Mouse (Mus musculus): ENCODE results near the gene Spon2.

DNA sequence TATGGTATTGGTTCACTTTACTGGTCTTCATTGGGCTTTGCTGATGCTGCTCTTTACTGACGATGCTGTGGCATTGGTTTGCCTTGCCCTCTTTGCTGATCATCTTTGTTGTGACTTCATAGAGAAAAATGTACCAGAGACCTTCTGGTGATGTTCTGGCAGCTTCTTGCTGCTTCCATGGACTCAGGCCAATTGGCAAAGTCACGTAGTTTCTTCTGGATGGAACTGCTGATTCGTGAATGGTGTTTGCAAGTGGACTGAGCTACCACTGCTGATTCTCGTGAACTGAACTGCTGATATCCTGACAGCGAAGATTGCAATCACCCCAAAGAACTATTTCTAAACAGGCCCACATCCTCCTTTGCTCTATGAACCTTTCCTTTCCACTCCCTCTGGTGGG, 36.2 kb upstream of the Spon2 start:
- TF ChIP-seq CTCF (conservative IDR thresholded peaks at IDR 0.05; ENCODE audit: insufficient read depth, insufficient read length, low read depth, low read length) (no peak), POLR2A (IDR thresholded peaks at IDR 0.05; ENCODE audit: low read depth, low read length) (no peak)

All from kidney, adult 2 months (tissue).